20 mouse cellular contexts compared by ENCODE assay signal in genomic region chr8:63929301-63930097, GRCm38 (mm10). TPM values are rescaled to one million over a fixed set of nuclear protein-coding genes. Genes with fewer than 3 reads are reported as not detected.
"Had no signal": no experiment of that assay in that cellular context is flagged by ENCODE, and none has a peak within 500 bp of the region (broad histone marks: within the 10 kb centered on the region; RNA-seq: fewer than 3 reads in every experiment).

No protein-coding gene starts in this region.

- H3K9me3 ChIP-seq: midbrain, embryonic 10.5 days; midbrain, embryonic 12.5 days; midbrain, embryonic 15.5 days; neural tube, embryonic 12.5 days; stomach, embryonic 15.5 days had no signal

- H3K4me2 ChIP-seq: lung, embryonic 14.5 days; midbrain, embryonic 12.5 days; midbrain, embryonic 15.5 days; neural tube, embryonic 12.5 days; stomach, embryonic 15.5 days had no signal

- H3K9ac ChIP-seq: lung, embryonic 14.5 days; midbrain, embryonic 12.5 days; midbrain, embryonic 15.5 days; neural tube, embryonic 12.5 days; stomach, embryonic 15.5 days had no signal

- ATAC-seq: midbrain, embryonic 15.5 days had no signal

- H3K27ac ChIP-seq: midbrain, embryonic 10.5 days; midbrain, embryonic 12.5 days; midbrain, embryonic 15.5 days; neural tube, embryonic 12.5 days; stomach, embryonic 15.5 days; stomach, postnatal 0 days had no signal

- H3K4me3 ChIP-seq: midbrain, embryonic 10.5 days; midbrain, embryonic 12.5 days; midbrain, embryonic 15.5 days; neural tube, embryonic 12.5 days; stomach, embryonic 15.5 days had no signal

- H3K36me3 ChIP-seq: midbrain, embryonic 10.5 days; midbrain, embryonic 12.5 days; midbrain, embryonic 15.5 days; neural tube, embryonic 12.5 days; stomach, embryonic 15.5 days had no signal

- H3K4me1 ChIP-seq: midbrain, embryonic 10.5 days; midbrain, embryonic 12.5 days; midbrain, embryonic 15.5 days; neural tube, embryonic 12.5 days; stomach, embryonic 15.5 days had no signal

- DNase-seq: lung, adult 18-20 months; lung, embryonic 14.5 days; lung, postnatal 10 days; lung, postnatal 4 days; right cerebral cortex, postnatal 25 days; right cerebral cortex, postnatal 4 days; spleen, adult 18-20 months; thymus, adult 2 months; thymus, postnatal 36 days had no signal

- H3K27me3 ChIP-seq: midbrain, embryonic 12.5 days; midbrain, embryonic 15.5 days; neural tube, embryonic 12.5 days; stomach, embryonic 15.5 days had no signal

RNA-seq across cellular contexts. Expression of gene Sgo2b, which starts 22.5 kb away (rescaled TPM):
- polyA plus RNA-seq: liver, embryonic 16.5 days; lung, embryonic 14.5 days; lung, embryonic 16.5 days; midbrain, embryonic 10.5 days; midbrain, embryonic 12.5 days; midbrain, embryonic 15.5 days; neural tube, embryonic 12.5 days; neural tube, embryonic 14.5 days; small intestine, adult 2 months; stomach, embryonic 15.5 days; stomach, postnatal 0 days; testis, adult 2 months; thymus, adult 2 months had no signal
